Mouse (Mus musculus) brain, embryonic 14.5 days (tissue): ENCODE results near the gene Rbx1.

ENCODE experiments used
- CTCF ChIP-seq: fragments of 200-500 bp; IDR thresholded peaks from 2 replicates; pipeline ENCODE4 v1.5.1; 2012; ENCODE audit warnings: inconsistent platforms, mild to moderate bottlenecking, moderate library complexity, borderline replicate concordance; ENCODE audit not compliant: insufficient read depth, insufficient read length; ENCODE audit errors: extremely low read depth
- POLR2A ChIP-seq: fragments of 200-500 bp; IDR thresholded peaks from 2 replicates; pipeline ENCODE4 v1.6.1; 2012; ENCODE audit warnings: mild to moderate bottlenecking, inconsistent platforms, borderline replicate concordance; ENCODE audit not compliant: poor library complexity, insufficient read depth, insufficient read length, severe bottlenecking; ENCODE audit errors: extremely low read depth

GRCm38 (mm10) chr15:81482966-81483365 is 16.9 kb downstream of the Rbx1 start:
- TF ChIP-seq CTCF (no peak), POLR2A (no peak)
